Mouse (Mus musculus) monocyte, adult 2 months (primary cell): ENCODE measurements around the gene Paxx.

Experiments
- DNase-seq, 2 experiments: peaks; one replicate each; pipeline ENCODE4 v3.0.0; 2022; ENCODE audit warnings: low spot score in 2 of 2, low read depth in 1 of 2

Gene Paxx

DNA sequence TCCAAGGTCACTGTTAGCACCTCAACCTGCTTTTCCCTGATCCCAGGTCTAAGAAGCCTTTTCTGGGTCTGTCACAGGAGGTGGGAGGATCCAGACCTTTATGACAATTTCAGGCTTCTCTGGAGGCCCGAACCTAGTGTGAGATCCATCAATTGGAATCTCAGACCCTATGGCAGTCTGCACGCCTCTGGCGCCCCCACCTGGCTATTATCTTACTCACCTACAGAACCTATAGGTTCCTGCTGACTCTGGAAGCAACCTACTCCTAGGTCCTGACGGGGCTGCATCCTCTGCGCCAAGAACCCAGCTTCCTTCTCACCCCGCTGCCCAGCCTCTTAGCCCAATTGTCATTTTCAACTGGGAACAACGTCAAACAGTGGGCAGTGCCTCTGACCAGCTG, 22.1 kb upstream of the Paxx start:
- no peak for DNase-seq

DNA sequence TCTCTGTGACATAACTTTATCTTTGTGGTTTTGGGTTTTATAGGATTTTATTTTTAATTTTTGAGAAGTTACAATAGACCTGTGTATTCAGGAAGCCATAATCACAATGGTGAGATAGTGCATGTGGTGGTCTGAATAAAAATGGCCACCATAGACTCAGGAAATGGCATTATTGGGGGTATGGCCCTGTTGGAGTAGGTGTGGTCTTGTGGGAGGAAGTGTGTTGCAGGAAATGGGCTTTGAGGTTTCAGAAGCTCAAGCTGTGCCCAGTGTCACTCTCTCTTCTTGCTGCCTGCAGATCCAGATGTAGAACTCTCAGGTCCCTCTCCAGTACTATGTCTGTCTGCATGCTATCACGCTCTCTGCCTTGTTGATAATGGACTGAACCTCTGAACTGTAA, 19.6 kb upstream of the Paxx start:
- DNase-seq: no peak

DNA sequence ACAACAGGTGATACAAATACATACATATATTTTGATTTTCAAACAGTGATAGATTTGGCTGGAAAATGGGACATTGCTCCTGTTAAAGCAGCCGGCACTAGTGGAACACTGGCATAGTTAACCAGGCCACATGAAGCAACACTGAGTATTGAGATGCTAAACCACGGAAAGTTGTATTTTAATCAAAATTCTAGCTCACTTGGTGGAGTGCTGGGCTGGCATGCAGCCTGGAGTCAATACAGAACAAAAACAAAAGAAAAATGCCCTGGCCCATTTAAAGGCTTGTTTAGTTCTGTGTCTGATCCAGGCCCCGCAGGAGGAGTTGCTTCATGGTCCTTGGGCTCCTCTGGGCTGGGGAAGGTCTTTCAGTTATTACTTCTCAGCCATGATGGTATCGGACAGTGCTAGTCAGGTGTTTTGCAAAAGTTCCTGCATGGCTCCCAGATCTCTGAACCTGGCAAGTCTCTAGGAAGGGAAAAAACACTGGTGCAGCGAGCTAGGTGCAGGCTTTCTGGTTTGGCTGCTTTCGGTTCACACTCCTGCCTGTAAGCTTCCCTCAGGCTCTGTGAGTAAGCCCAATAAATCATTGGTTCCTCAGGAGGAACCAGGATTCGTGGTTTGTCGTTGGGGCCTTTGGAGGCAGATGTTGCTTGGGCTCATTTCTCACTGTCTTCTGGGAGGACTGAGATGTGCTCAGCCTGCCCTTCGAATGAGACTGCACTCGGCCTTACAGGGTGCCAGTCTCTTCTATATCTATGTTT, 18.8 kb upstream of the Paxx start:
- no peak for DNase-seq

DNA sequence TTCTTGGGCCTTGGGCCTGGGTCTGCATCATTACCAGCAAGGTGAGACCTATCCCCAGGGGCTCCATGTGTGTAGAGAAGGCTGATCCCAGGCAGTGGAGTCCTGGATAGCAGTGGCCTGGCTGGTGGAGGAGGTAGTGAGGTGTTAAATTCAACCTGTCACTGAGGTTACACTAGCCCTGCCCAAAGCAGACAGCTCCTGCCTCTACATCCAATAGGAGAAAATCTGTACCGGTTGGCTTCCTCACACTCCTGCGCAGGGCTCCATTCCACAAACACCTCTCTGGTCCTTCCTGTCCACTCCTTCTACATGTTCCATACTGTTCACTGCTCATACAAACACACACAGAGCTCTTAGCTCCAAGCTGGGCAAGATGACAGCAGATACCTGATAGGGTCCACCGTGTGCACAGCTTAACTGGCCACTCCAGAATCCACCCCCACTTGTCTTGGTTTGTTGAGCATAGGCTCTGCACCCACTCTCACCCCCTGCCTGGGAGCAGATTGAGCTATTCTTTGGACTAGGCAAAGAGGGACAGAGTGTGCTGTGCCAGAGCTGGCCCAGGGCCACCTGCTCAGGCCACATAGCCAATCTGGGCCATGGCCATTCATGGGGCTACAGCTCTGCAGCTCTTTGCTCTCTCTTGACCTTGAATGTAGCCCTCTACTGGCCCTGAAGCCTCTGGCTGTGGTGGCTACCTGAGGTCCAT, 17.2 kb upstream of the Paxx start:
- no peak for DNase-seq

DNA sequence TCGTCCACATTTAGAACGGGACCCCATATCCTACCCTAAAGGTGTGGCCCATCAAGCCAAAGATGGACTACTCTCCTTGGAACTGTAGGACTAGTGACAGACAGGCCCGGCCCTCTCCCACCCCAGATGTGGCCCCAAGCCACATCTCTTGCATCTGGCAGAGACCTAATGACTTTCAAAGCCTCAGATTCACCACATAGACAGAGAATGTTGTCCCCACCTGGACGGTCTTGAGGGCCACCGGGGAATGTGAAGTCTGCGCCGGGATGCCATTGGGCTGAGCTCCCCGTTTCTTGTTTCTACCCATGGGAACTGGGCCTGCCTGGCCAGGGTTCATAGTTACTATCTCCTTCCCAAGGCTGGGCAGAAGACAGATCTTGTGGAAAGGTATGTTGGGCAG, 16.6 kb upstream of the Paxx start:
- no peak for DNase-seq

DNA sequence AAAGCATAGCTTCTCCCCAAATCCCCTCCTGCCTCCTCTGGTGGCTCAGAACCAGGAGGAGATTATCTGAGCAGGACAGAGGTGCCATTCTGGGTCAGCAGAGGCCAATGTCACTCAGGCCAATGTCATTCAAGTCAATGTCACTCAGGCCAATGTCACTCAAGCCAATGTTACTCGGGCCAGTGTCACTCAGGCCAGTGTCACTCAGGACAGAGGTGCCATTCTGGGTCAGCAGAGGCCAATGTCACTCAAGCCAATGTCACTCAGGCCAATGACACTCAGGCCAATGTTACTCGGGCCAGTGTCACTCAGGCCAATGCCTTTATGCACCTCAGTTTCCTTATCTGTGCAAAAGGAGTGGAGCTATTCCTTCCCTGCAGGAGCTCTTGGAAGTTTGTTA, 11.7 kb upstream of the Paxx start:
- no peak for DNase-seq

DNA sequence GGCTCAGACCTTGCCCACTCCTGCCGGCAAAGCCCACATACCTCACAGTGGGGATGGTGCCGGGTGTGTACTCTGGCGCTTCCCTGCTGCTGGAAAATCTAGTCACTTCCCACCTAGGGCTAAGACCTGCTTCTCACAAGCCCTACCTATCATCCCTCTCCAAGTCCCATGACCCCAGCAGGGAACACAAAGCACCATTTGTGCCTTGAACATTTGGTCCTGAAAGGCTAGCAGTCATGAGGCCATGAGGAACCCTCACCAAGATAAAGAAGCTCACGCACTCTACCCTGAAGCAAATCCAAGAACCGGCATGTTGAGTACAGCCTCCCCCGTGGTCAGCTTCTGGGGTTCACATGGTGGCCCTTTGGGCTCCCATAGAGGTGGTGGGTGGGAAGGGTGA, 9.1 kb upstream of the Paxx start, which contains the start of gene Ptgds:
TSS of gene Ptgds (minus strand) at position 78 of the 400 bp plus-strand sequence.
- DNase-seq: no peak

DNA sequence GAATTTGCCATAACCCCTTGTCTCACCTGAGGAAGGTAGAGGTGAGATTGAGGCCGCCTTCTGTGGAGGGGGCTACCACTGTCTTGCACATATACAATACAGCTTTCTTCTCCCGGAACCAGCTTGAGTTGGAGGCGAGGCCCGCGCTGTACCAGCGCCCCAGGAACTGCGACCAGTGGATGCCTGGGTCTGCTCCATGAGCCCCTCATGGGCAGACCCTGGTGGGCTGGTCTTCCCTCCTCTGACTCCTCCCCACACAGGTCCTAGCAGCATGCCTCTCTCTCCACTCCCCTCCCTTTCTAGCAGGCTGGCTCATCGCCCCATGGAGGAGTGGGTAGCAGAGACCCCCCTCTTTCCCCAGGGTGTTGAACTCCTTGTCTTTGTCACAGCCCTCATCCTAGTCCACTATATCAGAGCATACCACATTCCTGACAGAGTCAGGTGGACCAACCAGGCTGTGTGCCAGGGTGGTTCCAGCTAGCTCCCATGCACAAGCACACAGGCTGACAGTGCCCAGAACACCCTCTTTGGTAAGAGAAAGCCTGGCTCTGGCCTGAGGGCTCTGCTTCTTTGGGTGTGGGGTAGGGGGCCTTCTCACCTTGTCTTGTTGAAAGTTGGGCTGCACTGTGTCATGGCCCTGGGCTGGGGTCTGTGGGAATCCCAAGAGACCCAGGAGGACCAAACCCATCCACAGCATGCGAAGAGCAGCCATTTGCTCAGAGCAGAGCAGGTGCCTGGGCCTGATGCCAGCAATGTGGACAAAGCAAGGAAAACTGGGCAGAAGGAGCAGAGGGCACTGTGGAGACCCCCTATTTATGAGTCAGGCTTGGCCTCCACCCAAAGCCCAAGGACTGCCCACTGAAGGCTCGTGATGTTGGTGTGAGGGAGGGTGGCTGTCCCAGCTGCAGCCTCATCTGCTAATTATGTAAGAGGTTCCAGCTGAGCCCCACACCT, 8.3 kb upstream of the Paxx start:
- no peak for DNase-seq

DNA sequence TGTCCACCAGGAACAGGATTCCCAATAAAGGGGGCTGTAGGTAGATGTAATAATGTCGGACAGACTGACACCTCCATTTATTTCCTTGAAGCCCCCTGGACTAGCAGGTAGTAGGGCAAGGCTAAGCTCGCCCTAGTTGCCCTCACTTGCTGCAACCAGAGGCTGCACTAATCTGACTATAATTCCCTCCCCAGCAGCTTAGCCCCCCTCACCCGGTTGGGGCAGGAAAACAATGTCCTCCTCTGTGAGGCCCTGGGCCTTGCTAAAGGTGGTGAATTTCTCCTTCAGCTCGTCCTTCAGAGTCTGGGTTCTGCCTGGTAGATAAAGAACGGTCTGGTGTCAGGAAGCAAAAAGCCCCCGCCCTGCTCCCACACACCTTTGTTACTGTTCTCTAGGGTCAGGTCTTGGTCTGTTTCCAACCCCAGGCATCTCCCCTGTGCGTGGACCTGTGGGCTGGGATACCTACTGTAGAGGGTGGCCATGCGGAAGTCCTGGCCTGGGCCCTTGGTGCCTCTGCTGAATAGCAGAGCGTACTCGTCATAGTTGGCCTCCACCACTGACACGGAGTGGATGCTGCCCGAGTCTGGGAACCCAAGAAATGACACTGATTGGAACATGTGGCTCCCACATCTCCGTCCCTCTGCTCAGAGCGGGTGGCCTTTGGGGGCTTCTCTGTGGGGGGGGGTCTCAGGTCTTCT, 6.9 kb upstream of the Paxx start:
- DNase-seq: no peak

DNA sequence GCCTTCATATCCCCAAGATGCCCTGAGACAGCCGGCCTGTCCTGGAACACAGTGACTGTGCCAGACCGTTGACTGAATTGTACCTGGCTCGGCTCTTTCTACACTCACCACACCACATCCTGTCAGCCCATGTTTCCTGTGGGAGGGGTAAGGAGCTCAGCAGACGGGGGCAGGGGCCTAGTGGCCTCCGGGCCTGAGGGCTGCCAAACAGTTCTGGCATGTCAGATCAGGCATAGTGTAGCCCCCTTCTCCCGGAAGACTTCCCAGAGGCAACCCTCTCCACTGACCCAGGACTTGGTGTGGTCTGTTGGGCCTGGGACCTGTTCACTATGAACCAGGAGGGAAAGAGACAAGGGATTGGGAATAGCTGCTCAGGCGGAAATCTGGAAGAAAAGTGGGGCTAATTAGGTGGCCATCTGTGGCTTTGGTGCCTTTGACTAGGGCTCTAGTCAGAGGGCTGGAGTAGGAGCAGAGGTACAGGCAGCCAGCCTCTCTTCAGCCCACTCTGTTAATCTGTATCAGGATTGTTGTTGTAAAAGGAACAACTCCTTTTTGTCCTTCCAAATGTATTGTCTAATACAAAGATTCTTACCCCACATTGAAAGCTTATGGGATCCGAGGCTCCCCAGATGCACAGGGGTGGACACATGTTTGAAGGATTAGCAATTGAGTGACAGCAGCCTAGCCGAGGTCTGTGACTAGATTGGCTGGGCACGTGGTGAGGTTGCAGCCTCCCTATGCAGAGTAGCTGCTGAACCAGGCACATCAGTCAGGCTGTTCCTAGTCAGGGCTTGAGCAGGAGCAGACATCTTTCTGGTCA, 5.1 kb upstream of the Paxx start:
- DNase-seq: no peak

DNA sequence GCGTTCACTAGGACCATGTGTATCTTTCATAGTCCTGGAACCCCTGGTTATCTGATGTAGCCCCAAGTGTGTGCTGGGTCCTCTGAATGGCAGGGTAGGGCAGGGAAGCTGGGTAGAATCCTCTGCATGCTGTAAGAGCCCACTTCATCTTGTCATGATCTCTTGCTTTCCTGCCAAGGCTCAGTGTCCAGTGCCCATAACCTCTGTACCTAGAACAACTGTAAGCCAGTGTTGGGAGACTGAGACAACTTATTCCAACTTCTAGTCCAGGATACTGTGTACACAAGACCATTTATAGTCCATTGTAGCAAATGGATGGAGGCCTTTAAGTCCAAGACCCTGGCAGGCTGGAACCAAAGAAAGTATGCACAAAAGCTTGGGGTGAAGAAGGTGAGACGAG, 4.4 kb upstream of the Paxx start:
- DNase-seq: no peak

DNA sequence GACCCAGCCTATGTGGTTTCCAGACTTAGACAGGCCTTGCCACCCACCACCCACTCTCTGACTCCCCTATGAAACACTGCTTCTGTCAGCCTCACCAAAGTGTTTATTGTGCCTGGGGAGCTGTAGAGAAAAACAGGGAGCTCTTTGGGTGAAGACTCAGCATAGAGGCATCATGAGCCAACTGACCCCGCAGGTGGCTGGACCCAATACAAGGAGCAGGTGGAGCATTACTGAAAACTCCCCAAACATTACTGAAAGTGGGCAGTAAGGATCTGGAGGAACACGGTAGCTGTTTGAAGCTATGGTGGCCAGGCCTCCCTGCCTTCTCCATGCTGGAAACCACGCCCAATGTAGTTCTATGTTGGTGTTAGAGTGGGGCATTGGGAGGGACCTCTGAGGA, 2.7 kb upstream of the Paxx start:
- DNase-seq: no peak

DNA sequence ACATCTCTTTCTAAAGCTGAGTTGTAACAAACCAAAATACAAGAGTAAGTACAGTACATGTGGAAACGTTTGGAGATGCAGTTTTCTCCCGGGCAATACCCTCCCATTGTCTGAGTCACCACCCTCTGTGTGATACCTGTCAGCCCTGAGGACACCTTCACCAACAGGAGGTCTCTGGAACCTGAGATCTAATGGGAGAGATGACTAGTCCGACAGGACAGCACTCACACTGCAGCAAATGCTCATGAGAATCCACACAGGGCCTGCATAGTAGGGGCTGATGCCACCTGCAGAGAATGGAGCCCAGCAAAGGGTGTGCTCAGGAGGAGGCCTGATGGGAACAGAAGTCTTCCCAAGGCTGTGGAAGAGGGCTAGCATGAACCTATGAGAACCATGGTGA, 513 bp upstream of the Paxx start:
- no peak for DNase-seq

DNA sequence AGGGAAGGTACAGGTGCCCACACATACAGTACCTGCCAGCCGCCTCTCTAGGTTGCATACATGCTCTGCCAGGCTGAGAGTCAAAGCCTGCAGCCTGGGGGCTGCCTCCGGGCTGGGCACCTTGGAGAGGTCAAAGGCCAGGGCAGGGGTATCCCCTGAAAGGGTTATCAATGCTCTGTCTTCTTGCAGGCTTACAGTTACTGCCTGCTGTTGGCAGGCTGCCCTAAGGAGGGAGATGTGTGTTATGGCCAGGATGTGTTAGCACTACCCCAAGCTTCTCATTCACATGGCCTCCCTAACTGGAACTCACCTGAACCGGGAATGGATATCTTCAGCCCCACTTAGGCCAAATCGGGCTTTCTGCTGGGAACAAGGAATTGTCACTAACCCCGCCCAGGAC, 759 bp downstream of the Paxx start:
- no peak for DNase-seq

DNA sequence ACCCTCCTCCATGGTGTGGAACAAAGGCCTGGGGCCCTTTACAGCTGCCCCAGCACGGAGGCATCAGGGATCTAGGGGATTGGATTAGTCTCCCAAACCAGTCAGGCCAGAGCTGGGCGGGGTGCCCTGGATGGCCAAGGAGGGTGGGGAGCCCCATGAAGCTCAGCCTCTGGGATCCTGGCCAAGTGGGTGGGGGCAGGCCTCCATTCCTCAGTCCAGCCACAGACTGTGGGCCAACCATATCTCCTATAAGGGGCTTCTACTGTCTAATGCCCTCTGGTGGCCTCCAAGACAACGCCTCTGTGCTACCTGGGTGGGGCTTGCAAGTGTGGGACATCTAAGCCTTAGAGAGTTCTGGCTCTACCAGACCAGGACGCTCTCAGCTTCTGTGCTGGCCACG, 2.0 kb downstream of the Paxx start:
- DNase-seq: no peak

DNA sequence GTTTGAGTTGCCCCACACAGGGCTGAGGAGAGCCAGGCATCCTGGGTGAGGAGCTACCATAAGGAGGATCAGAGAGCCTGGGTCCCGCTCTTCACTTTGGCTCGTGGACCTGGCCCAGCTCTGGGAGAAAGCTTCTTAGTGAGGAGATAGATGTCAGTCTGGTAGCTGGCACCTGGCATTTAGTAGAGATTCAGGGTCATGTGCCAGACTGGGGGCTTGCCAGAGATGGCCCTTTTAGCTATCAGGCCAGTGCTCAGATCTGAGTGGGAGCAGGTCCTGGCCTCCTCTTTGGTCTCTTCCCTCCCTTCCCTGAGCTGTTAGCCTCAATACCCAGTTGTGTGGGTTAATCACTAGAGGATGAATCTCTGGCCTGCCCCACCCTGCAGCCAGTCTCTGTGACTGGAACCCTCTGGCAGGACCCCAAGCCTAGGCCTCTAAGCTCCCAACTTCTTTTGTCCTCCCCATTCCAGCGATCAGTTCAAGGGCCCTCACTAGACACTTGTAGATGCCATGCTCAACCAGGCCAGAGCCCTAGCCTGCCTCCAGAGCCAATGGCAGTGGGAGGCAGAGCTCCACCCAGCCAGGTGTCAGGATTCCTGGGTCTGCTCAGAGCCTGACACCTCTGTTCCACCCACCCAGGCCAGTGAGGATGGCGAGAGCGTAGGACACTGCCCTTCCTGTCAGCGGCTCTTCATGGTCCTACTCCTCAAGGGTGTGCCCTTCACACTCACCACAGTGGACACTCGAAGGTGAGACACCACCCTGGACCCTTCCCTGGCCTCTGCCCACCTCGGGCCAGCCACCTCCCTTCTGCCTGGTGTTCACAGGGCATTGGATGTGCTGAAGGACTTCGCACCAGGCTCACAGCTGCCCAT, 3.6 kb downstream of the Paxx start:
- no peak for DNase-seq

DNA sequence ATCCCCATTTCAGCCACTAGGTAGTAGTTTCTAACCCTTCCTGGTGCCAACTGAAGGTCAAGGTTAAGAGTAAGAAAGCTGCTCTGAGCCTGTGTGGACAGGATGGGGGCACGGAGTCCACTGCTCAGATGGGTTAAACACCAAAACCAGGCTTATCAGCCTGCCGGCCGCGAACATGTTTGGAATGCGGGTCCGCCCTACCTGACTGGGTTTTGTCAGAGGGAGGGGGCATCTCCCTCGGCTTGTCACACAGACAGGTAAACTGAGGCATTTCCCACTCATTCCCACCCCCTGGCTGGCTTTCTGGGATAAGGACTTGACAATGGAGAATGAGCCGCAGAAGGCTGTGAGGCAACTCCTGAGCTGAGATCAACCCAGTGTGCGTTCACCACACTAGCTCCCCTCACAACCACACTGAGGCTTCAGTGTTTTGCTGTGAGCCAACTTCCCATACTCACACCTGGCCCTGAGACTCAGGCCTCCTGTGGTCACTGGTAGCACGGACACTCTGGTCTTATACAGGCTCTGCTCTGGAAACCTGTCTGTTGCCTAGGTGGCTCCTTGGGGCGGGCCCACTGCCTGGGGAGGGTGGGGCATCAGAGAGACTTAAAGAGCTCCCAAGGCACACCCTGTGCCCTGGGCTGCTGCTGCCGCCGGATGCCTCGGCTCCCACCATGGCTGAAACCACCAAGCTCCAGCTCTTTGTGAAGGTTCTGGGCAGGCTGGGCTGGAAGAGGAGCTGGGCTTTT, 4.5 kb downstream of the Paxx start, which contains the start of gene Clic3:
TSS of gene Clic3 (plus strand) at position 634 of the 749 bp plus-strand sequence.
- no peak for DNase-seq

DNA sequence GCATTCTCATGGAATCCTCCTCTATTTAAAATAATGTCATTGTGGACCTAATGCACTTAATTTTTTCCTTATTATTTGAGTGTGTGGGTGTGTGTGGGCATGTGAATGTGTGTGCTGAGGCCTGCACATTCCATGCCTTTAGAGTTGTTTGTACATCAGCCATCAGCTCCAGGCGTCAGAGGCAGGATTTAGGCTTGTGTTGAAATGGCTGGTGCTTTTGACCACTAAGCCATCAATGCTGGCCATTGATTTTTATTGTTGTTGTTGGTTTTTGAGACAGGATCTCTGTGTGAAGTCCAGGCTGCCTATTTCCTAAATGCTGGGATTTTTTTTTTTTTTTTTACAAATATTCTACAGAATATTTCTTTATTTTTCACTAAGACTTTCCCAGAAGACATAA, 7.9 kb downstream of the Paxx start:
- DNase-seq: no peak
